Comparison of ENCODE assay signal across 12 mouse cellular contexts in the genomic region with DNA sequence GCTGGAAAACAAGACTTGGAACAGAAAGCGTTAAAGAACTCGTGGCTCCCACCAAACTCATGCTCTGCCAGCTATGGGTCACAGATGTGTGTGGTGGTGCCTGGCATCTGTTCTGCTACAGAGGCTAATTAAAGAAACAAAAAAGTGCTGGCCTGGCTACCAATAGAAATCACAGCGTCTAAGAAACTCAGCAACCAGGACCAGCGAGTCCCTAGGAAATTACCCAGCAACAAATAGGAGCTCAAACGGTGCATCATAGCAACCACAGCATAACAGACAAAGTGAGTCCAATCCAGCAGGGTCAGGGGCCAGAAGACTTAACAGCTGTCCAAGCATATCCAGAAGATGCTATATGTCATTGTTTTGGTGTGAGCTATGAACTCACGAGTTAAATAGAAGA. TPM values are rescaled to one million over a fixed set of nuclear protein-coding genes. Genes with fewer than 3 reads are reported as not detected.
A peak's percentile ranks its signal among the peaks of the same experiment; 100 is the strongest.
DNase-seq lines count a peak whose midpoint lies in the region; ATAC-seq and TF ChIP-seq lines count a peak whose summit lies in the region.
"Had no signal": no experiment of that assay in that cellular context is flagged by ENCODE, and none has a peak within 500 bp of the region (broad histone marks: within the 10 kb centered on the region; RNA-seq: fewer than 3 reads in every experiment).

No protein-coding gene starts in this region.

- no peak overlapping the region for H3K4me3 ChIP-seq in kidney, embryonic 16.5 days (ENCODE audit: low read length)
- H3K4me3 ChIP-seq in forebrain, embryonic 12.5 days (replicated peaks), result no peak overlapping the region
- H3K4me3 ChIP-seq in limb, embryonic 13.5 days, result no peak overlapping the region
- H3K4me3 ChIP-seq in gastrocnemius, adult 2 months, result no peak overlapping the region

- H3K27ac ChIP-seq in kidney, embryonic 16.5 days (ENCODE audit: low read length), result no peak overlapping the region
- H3K27ac ChIP-seq in forebrain, embryonic 12.5 days, result no peak overlapping the region
- no peak overlapping the region for H3K27ac ChIP-seq in limb, embryonic 13.5 days
- H3K27ac ChIP-seq in gastrocnemius, adult 2 months, result no peak overlapping the region

- peak; percentile 69 for DNase-seq in kidney, postnatal 4 days
- DNase-seq in brain, embryonic 14.5 days (ENCODE audit: low read depth), result peak; percentile 63
- no peak for DNase-seq in thymus, adult 18-20 months
- no peak for DNase-seq in gastrocnemius, adult 2 months
- no peak for DNase-seq in kidney, adult 9 months
- DNase-seq: adrenal gland, adult 2 months; heart, adult 11 months; right cerebral cortex, postnatal 4 days; thymus, postnatal 4 days had no signal

- intact Hi-C loops in gastrocnemius, adult 2 months (cut with DNase I), result no loop called here

- H3K27me3 ChIP-seq in kidney, embryonic 16.5 days (ENCODE audit: insufficient read depth, low read length), result no peaks in the 10 kb centered on the region
- no peaks in the 10 kb centered on the region for H3K27me3 ChIP-seq in forebrain, embryonic 12.5 days
- no peaks in the 10 kb centered on the region for H3K27me3 ChIP-seq in limb, embryonic 13.5 days

- TF ChIP-seq POLR2A in brain, embryonic 14.5 days (IDR thresholded peaks at IDR 0.05; ENCODE audit: borderline replicate concordance, extremely low read depth, insufficient read depth, insufficient read length, poor library complexity, severe bottlenecking), result no peak

- H3K4me1 ChIP-seq in kidney, embryonic 16.5 days (ENCODE audit: insufficient read depth, low read length), result peaks cover 6% of the 10 kb centered on the region
- H3K4me1 ChIP-seq in forebrain, embryonic 12.5 days, result no peaks in the 10 kb centered on the region
- peaks cover 26% of the 10 kb centered on the region for H3K4me1 ChIP-seq in limb, embryonic 13.5 days

- H3K36me3 ChIP-seq in kidney, embryonic 16.5 days (ENCODE audit: insufficient read depth, low read length), result no peaks in the 10 kb centered on the region
- H3K36me3 ChIP-seq in forebrain, embryonic 12.5 days (replicated peaks), result no peaks in the 10 kb centered on the region
- no peaks in the 10 kb centered on the region for H3K36me3 ChIP-seq in limb, embryonic 13.5 days

- WGBS in kidney, embryonic 16.5 days, result 39% methylated on average over 6 of the region's 6 CpGs
- WGBS in forebrain, embryonic 12.5 days, result 60% methylated on average over 6 of the region's 6 CpGs
- 26% methylated on average over 6 of the region's 6 CpGs for WGBS in limb, embryonic 13.5 days

- no peak overlapping the region for H3K9ac ChIP-seq in kidney, embryonic 16.5 days (replicated peaks; ENCODE audit: low read length)
- no peak overlapping the region for H3K9ac ChIP-seq in forebrain, embryonic 12.5 days
- H3K9ac ChIP-seq in limb, embryonic 13.5 days, result no peak overlapping the region

- H3K4me2 ChIP-seq in kidney, embryonic 16.5 days (replicated peaks; ENCODE audit: low read depth, low read length), result no peak overlapping the region
- no peak overlapping the region for H3K4me2 ChIP-seq in forebrain, embryonic 12.5 days
- peak overlapping the region; percentile 35 for H3K4me2 ChIP-seq in limb, embryonic 13.5 days (replicated peaks)

- TF ChIP-seq CTCF in brain, embryonic 14.5 days (IDR thresholded peaks at IDR 0.05; ENCODE audit: borderline replicate concordance, extremely low read depth, insufficient read depth, insufficient read length), result no peak
- no peak for TF ChIP-seq CTCF in gastrocnemius, adult 2 months (IDR thresholded peaks at IDR 0.05)

- ATAC-seq in kidney, embryonic 16.5 days (ENCODE audit: low FRiP score, low TSS enrichment), result no peak
- peak; percentile 41; the same call in 1 of the 2 replicates for ATAC-seq in forebrain, embryonic 12.5 days (ENCODE audit: low FRiP score)
- peak; percentile 53 for ATAC-seq in limb, embryonic 13.5 days (ENCODE audit: low FRiP score, low read depth)

- no peaks in the 10 kb centered on the region for H3K9me3 ChIP-seq in kidney, embryonic 16.5 days (ENCODE audit: low read length)
- no peaks in the 10 kb centered on the region for H3K9me3 ChIP-seq in forebrain, embryonic 12.5 days
- no peaks in the 10 kb centered on the region for H3K9me3 ChIP-seq in limb, embryonic 13.5 days

RNA-seq across cellular contexts. Expression of a gene that starts 48.5 kb away (rescaled TPM):
- polyA plus RNA-seq in kidney, embryonic 16.5 days (2015; fragmentation: Nextera tagmentation; extraction: Ambion mirVana), result 111 and 113 TPM in 2 replicates
- polyA plus RNA-seq in brain, embryonic 14.5 days (2012; rRNA removed), result 98.6 and 161 TPM in 2 replicates
- 213 and 220 TPM in 2 replicates for polyA plus RNA-seq in forebrain, embryonic 12.5 days (2016; fragmentation: Nextera tagmentation; extraction: Ambion mirVana)
- polyA plus RNA-seq in limb, embryonic 13.5 days (2015; fragmentation: Nextera tagmentation; extraction: Ambion mirVana), result 175 and 182 TPM in 2 replicates
- total RNA-seq in gastrocnemius, adult 2 months (2021), result 1 to 10 TPM; 2.5 to 5.5 TPM

Comparison
In these comparisons a context has a peak if more than half of its experiments do, and no peak if none do; other contexts are left out.
1. DNase-seq: peak in kidney, postnatal 4 days (2 of 2) and brain, embryonic 14.5 days (single experiment); none in thymus, adult 18-20 months (0 of 2), gastrocnemius, adult 2 months (single experiment) and kidney, adult 9 months (single experiment).